Mouse (Mus musculus) thymus, postnatal 14 days (tissue): Measurements from ENCODE around the gene Gm6676.
A peak's percentile ranks its signal among the peaks of the same experiment; 100 is the strongest.
"Not testable (repeated sequence)": the region's sequence is repeated elsewhere in the genome, so short reads cannot be mapped to it uniquely, and the experiment has no call there.

Experiments
- DNase-seq: peaks from one replicate; pipeline ENCODE4 v3.0.0; 2021

Gm6676 gene

DNA sequence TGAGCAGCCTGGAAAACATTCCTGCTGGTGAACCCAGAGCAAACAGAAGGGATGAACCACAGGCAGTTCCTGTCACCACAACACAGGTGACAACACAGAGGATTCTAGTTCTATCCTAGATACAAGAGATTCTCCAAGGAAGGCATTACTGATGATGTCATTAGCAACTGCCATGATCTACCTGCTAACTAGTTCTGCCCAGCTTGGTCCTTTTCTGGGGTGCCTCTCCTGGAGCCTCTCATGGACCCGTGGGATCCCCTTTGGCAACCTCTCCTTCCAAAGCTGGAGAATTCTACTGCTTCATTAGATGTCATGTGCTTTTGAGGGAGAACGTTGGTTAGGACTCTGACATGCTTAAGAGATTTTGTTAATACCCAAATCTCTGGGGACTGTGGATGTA is at the start of gene Gm6676:
Gene Gm6676 (minus strand): TSS at position 101 of the 400 bp plus-strand sequence.
- not testable (repeated sequence) for DNase-seq

DNA sequence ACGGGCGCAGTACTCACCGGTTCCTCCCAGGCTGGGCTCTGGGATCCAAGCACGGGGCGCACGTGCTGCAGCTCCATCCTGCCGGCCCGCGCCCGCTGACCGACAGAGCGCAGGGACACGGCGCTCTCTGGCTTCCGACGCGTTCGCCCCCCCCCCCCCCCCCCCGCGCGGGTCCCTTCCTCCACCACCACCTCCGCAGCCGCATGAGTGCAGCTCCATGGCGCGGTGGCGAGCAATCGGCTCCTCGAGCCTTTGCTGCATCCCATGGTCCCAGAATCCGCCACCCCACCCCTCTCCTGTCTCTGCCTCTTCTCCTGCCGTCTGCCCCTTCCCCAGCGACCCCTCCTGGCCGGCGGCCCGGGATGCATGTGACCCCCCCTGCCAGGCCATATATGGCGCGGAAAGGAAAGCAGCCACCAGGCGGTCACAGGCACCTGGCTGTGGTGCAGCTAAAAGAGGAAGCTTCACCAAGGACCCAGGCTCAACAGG is 49.3 kb upstream of the Gm6676 start, which contains the start of gene Gm3512:
Gene Gm3512 (minus strand): TSS at position 51 of the 489 bp plus-strand sequence.
- DNase-seq, result peak; percentile 12

- DNase-seq, result peak; percentile 22
Observed at GRCm38 (mm10) chr14:7105124-7105802, 19.9 kb downstream of the Gm6676 start.

DNA sequence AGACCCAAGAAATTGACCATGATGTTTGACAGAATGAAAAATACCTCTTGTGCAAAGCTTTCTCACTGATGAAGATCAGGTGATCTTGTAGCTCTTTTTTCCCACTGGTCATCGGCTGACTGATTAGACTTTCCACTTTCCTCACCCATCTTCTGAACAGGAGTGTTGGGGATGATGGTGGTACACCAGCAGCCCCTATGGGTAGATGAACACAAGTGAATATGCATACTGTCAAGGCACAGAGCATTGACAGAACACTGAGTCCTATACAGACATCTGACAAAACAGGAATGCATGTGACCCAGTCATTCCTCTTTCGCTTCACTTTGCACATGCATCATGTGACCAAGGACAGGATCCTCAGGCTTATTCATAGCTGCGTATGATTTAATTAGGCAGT is 24.7 kb downstream of the Gm6676 start, which contains the start of gene Gm3696:
Gene Gm3696 (minus strand): TSS at position 101 of the 400 bp plus-strand sequence.
- DNase-seq, result not testable (repeated sequence)
